Mouse (Mus musculus): ENCODE data around the gene Arl4d. TPM values are rescaled to one million over a fixed set of nuclear protein-coding genes. Genes with fewer than 3 reads are reported as not detected.
A peak's percentile ranks its signal among the peaks of the same experiment; 100 is the strongest.
"Not testable (repeated sequence)": the region's sequence is repeated elsewhere in the genome, so short reads cannot be mapped to it uniquely, and the experiment has no call there.

Gene Arl4d
- polyA plus RNA-seq, 1 experiment from 2014 or later = 14.2 TPM

- no peak overlapping the region for H3K9ac ChIP-seq (ENCODE audit: low read depth, low read length)
- 55% methylated on average over 5 of the region's 5 CpGs for WGBS
- H3K4me3 ChIP-seq (ENCODE audit: low read depth, low read length) = no peak overlapping the region
- no peaks in the 10 kb centered on the region for H3K27me3 ChIP-seq (ENCODE audit: control insufficient read depth, insufficient read depth, low read length)
- H3K27ac ChIP-seq (ENCODE audit: low read depth, low read length) = no peak overlapping the region
- H3K36me3 ChIP-seq (ENCODE audit: control insufficient read depth, insufficient read depth, low read length) = no peaks in the 10 kb centered on the region
- ATAC-seq (ENCODE audit: low FRiP score) (no peak), DNase-seq (ENCODE audit: low spot score) (no peak)
- H3K4me1 ChIP-seq (replicated peaks; ENCODE audit: control insufficient read depth, insufficient read depth, low read length) = no peaks in the 10 kb centered on the region
- no peaks in the 10 kb centered on the region for H3K9me3 ChIP-seq (ENCODE audit: control insufficient read depth, low read length)
- H3K4me2 ChIP-seq (replicated peaks; ENCODE audit: low read depth, low read length) = no peak overlapping the region
Measured at GRCm38 (mm10) chr11:101642931-101643330, 22.4 kb upstream of the Arl4d start.

DNA sequence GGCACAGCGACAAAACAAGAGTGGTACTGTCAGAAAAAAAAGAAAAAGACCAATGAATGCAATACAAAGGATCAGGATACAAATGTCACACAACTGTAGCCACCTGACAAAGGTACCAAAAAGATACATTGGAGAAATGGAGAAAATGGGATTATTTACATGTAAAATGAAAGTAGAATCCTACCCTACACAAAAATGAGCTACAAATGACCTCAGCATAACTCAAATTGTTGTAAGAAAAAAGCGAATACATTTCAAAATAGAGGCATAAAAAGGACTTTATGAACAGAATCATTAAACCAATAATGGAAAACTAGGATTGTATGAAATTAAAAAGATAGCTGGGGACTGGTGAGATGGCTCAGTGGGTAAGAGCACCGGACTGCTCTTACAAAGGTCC is 20.8 kb upstream of the Arl4d start:
- no peak overlapping the region for H3K9ac ChIP-seq (ENCODE audit: low read depth, low read length)
- H3K27me3 ChIP-seq (ENCODE audit: control insufficient read depth, insufficient read depth, low read length) = no peaks in the 10 kb centered on the region
- no peak for ATAC-seq (ENCODE audit: low FRiP score)
- DNase-seq (ENCODE audit: low spot score) = no peak
- no peak overlapping the region for H3K4me2 ChIP-seq (replicated peaks; ENCODE audit: low read depth, low read length)
- 61% methylated on average over 3 of the region's 3 CpGs for WGBS
- H3K36me3 ChIP-seq (ENCODE audit: control insufficient read depth, insufficient read depth, low read length) = no peaks in the 10 kb centered on the region
- H3K9me3 ChIP-seq (ENCODE audit: control insufficient read depth, low read length) = no peaks in the 10 kb centered on the region
- H3K4me1 ChIP-seq (replicated peaks; ENCODE audit: control insufficient read depth, insufficient read depth, low read length) = no peaks in the 10 kb centered on the region
- no peak overlapping the region for H3K4me3 ChIP-seq (ENCODE audit: low read depth, low read length)
- no peak overlapping the region for H3K27ac ChIP-seq (ENCODE audit: low read depth, low read length)

DNA sequence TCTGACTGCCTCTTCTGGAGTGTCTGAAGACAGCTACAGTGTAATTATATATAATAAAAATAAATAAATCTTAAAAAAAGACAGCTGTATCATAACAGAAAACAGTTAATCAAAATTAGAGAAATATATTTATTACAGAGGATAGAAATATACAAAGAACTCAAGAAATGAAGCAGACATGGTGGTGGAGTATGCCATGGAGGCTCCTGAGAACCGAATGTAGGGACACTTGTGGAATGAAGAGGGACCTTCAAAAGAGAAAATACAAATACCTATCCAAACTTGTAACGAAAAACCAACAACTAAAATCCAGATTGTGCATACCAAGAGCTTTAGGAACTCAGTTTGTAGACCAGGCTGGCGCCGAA is 20.3 kb upstream of the Arl4d start:
- H3K4me2 ChIP-seq (replicated peaks; ENCODE audit: low read depth, low read length); H3K4me3 ChIP-seq (ENCODE audit: low read depth, low read length); ATAC-seq (ENCODE audit: low FRiP score); H3K27me3 ChIP-seq (ENCODE audit: control insufficient read depth, insufficient read depth, low read length); DNase-seq (ENCODE audit: low spot score); H3K36me3 ChIP-seq (ENCODE audit: control insufficient read depth, insufficient read depth, low read length); H3K9me3 ChIP-seq (ENCODE audit: control insufficient read depth, low read length); H3K9ac ChIP-seq (ENCODE audit: low read depth, low read length); H3K4me1 ChIP-seq (replicated peaks; ENCODE audit: control insufficient read depth, insufficient read depth, low read length): not testable (repeated sequence)
- peak overlapping the region; percentile 36; the same call in 1 of the 2 replicates for H3K27ac ChIP-seq (ENCODE audit: low read depth, low read length)
- WGBS = 3% methylated on average over 4 of the region's 4 CpGs

GRCm38 (mm10) chr11:101645411-101646282 is 19.7 kb upstream of the Arl4d start:
- Histone ChIP-seq H3K27ac (ENCODE audit: low read depth, low read length) (peak overlapping the region; percentile 88), H3K4me3 (ENCODE audit: low read depth, low read length) (peak overlapping the region; percentile 23; the same call in 1 of the 2 replicates), H3K9ac (ENCODE audit: low read depth, low read length) (peak overlapping the region; percentile 50; the same call in 1 of the 2 replicates), H3K4me2 (replicated peaks; ENCODE audit: low read depth, low read length) (0 out of 2 replicates have a peak overlapping the region, but pooled peaks have one; percentile 23)
- under 1% methylated on average over 42 of the region's 56 CpGs for WGBS
- not testable (repeated sequence) for H3K9me3 ChIP-seq (ENCODE audit: control insufficient read depth, low read length); H3K4me1 ChIP-seq (replicated peaks; ENCODE audit: control insufficient read depth, insufficient read depth, low read length); H3K36me3 ChIP-seq (ENCODE audit: control insufficient read depth, insufficient read depth, low read length); H3K27me3 ChIP-seq (ENCODE audit: control insufficient read depth, insufficient read depth, low read length)
- peak; percentile 87 for ATAC-seq (ENCODE audit: low FRiP score)
- DNase-seq (ENCODE audit: low spot score) = peak; percentile 81

DNA sequence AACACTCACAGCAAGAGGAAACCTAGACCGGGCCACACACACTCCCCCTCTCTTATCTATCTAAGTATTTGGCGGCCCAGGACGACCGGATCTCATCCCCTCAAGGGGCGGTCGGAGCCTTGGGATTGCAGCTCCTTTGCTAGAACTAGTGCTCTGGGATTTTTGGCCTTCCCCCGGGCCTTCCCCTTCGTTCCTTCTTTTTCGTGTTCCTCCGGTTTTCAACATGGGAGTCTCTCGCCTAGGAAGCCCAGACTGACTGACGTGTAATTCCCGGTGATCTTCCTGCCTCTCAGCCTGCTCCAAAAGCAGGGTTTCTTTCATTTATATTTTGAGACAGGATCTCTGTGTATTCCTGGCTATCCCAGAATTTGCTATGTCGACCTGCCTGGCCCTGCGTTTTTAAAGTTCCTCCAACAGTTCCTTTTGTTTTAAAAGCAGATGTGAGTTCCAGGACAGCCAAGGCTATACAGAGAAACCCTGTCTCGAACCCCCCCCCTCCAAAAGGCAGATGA is 19.0 kb upstream of the Arl4d start:
- not testable (repeated sequence) for H3K4me1 ChIP-seq (replicated peaks; ENCODE audit: control insufficient read depth, insufficient read depth, low read length); H3K36me3 ChIP-seq (ENCODE audit: control insufficient read depth, insufficient read depth, low read length); ATAC-seq (ENCODE audit: low FRiP score); H3K9me3 ChIP-seq (ENCODE audit: control insufficient read depth, low read length); H3K27me3 ChIP-seq (ENCODE audit: control insufficient read depth, insufficient read depth, low read length)
- peak; percentile 31 for DNase-seq (ENCODE audit: low spot score)
- H3K27ac ChIP-seq (ENCODE audit: low read depth, low read length) = peak overlapping the region; percentile 88
- peak overlapping the region; percentile 23; the same call in 1 of the 2 replicates for H3K4me3 ChIP-seq (ENCODE audit: low read depth, low read length)
- H3K9ac ChIP-seq (ENCODE audit: low read depth, low read length) = peak overlapping the region; percentile 50
- 22% methylated on average over 9 of the region's 16 CpGs for WGBS
- 0 out of 2 replicates have a peak overlapping the region, but pooled peaks have one; percentile 23 for H3K4me2 ChIP-seq (replicated peaks; ENCODE audit: low read depth, low read length)

- H3K36me3 ChIP-seq (ENCODE audit: control insufficient read depth, insufficient read depth, low read length); H3K27ac ChIP-seq (ENCODE audit: low read depth, low read length); H3K4me3 ChIP-seq (ENCODE audit: low read depth, low read length); H3K9ac ChIP-seq (ENCODE audit: low read depth, low read length); ATAC-seq (ENCODE audit: low FRiP score); H3K4me2 ChIP-seq (replicated peaks; ENCODE audit: low read depth, low read length); DNase-seq (ENCODE audit: low spot score); H3K9me3 ChIP-seq (ENCODE audit: control insufficient read depth, low read length); H3K4me1 ChIP-seq (replicated peaks; ENCODE audit: control insufficient read depth, insufficient read depth, low read length); H3K27me3 ChIP-seq (ENCODE audit: control insufficient read depth, insufficient read depth, low read length): not testable (repeated sequence)
- 90% methylated on average over 10 of the region's 10 CpGs for WGBS
Measured at GRCm38 (mm10) chr11:101647093-101647492, 18.2 kb upstream of the Arl4d start.

- no peak for ATAC-seq (ENCODE audit: low FRiP score)
- Histone ChIP-seq H3K36me3 (ENCODE audit: control insufficient read depth, insufficient read depth, low read length) (no peaks in the 10 kb centered on the region), H3K9me3 (ENCODE audit: control insufficient read depth, low read length) (no peaks in the 10 kb centered on the region), H3K27me3 (ENCODE audit: control insufficient read depth, insufficient read depth, low read length) (no peaks in the 10 kb centered on the region), H3K4me2 (replicated peaks; ENCODE audit: low read depth, low read length) (no peak overlapping the region), H3K9ac (ENCODE audit: low read depth, low read length) (no peak overlapping the region), H3K4me1 (replicated peaks; ENCODE audit: control insufficient read depth, insufficient read depth, low read length) (no peaks in the 10 kb centered on the region), H3K27ac (ENCODE audit: low read depth, low read length) (no peak overlapping the region), H3K4me3 (ENCODE audit: low read depth, low read length) (no peak overlapping the region)
- WGBS = 92% methylated on average over 4 of the region's 4 CpGs
- DNase-seq (ENCODE audit: low spot score) = no peak
Measured at GRCm38 (mm10) chr11:101656356-101656755, 9.0 kb upstream of the Arl4d start.

- Histone ChIP-seq H3K4me3 (ENCODE audit: low read depth, low read length) (no peak overlapping the region; the same call in 1 of the 2 replicates), H3K27me3 (ENCODE audit: control insufficient read depth, insufficient read depth, low read length) (no peaks in the 10 kb centered on the region), H3K4me1 (replicated peaks; ENCODE audit: control insufficient read depth, insufficient read depth, low read length) (no peaks in the 10 kb centered on the region), H3K9me3 (ENCODE audit: control insufficient read depth, low read length) (no peaks in the 10 kb centered on the region), H3K36me3 (ENCODE audit: control insufficient read depth, insufficient read depth, low read length) (no peaks in the 10 kb centered on the region), H3K9ac (ENCODE audit: low read depth, low read length) (peak overlapping the region; percentile 61), H3K27ac (ENCODE audit: low read depth, low read length) (peak overlapping the region; percentile 95), H3K4me2 (replicated peaks; ENCODE audit: low read depth, low read length) (peak overlapping the region; percentile 31)
- 3% methylated on average over 3 of the region's 3 CpGs for WGBS
- ATAC-seq (ENCODE audit: low FRiP score) (peak; percentile 45), DNase-seq (ENCODE audit: low spot score) (no peak)
Measured at GRCm38 (mm10) chr11:101657528-101657885, 7.8 kb upstream of the Arl4d start.
